Mouse (Mus musculus): Measurements from ENCODE around the gene Kcnip2. TPM values are rescaled to one million over a fixed set of nuclear protein-coding genes. Genes with fewer than 3 reads are reported as not detected.

Gene Kcnip2
- total RNA-seq, 2 experiments from 2014 or later: 1.0 to 2.5 TPM

DNA sequence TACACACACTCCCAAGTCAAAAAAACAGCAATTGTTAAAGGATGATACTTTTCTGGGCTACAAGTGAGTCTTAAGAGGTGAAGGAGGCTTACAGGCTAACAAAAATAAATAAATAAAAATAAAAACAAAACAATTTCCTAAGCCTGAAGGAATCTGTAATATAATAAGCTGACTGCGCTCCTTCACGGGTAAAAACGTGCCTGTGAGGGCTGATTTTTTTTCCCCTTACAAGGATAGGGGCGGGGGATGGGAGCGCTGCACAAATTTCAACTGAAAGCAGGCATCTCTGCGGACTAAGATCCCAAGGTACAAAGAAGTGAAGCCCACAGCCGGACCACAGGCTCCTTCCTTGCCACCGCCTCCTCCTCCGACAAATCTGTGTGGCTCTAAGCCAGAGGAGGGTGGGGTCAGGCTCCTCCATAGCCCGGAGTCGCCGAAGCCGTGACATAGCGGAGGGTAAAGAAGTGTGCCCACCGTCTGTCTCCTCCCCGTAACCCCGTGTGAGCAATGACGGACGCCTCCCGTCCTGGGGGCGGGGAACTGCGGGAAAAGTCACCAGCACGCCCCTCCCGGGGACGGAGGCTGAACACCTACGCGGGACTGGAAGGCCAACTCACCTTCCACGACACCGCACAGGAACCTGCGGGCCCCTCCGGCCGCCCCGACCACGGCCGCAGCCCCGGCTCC, 33.4 kb downstream of the Kcnip2 start:
- peak; percentile 30 to 60 for DNase-seq (ENCODE audit: low spot score in 2 of 2)

DNA sequence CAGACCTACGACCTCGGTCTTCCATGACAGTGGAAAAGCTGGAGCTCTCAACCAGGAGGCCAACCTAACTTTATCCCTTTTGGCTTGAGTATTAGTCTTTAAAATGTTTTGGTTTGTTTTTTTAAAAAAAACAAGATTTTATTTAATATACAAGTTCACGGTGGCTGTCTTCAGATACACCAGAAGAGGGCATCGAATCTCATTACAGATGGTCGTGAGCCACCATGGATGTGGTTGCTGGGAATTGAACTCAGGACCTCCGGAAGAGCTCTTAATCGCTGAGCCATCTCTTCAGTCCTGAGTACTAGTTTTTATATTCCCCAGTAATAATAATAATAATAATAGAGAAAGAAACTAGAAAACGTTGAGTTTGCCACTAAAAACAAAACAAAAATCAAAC, 34.2 kb downstream of the Kcnip2 start:
- DNase-seq (ENCODE audit: low spot score in 2 of 2): no peak

DNA sequence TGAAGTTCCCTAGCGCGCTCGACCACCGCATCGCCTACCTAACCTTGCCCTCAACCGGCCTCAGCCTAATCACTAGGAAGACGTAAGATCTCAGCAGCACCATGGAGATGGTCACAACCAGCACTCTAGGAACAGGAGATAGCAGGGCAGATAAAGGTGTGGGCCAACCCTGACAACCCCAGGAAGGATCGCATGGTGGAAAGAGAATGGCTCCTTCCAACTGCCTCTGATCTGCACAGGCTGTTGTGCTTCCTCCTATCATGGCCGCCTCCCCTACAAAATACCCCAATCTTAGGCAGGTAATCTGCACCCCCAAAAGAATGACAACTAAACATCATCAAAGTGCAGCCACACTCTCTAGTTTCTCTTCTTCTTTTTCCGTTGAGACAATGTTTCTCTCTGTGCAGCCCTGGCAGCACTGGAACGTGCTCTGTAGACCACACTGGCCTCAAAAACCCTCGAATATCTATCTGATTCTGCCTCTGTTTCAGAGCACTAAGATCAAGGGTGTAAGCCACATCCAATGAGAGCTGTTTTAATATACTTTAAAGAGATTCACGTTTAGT, 35.4 kb downstream of the Kcnip2 start:
- DNase-seq (ENCODE audit: low spot score in 2 of 2): no peak

DNA sequence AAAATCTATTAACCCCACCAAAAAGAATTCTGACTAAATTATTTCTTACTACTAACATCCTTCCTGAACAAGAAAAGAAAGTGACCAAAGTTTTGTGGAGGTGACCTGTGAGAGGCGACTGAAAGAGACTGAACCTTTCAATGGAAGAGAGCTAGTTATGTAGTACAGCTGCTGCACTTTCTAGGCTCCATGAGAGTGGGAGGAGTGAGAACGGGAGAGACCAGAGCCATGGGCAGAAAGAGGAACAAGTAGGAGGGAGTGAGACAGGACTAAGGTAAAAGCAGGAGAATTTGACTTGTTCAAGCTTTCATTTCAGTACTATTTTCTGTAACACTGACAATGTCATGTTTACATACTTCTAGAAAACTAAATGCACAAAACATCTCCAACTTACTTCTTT, 40.4 kb downstream of the Kcnip2 start:
- no peak for DNase-seq (ENCODE audit: low spot score in 2 of 2)

DNA sequence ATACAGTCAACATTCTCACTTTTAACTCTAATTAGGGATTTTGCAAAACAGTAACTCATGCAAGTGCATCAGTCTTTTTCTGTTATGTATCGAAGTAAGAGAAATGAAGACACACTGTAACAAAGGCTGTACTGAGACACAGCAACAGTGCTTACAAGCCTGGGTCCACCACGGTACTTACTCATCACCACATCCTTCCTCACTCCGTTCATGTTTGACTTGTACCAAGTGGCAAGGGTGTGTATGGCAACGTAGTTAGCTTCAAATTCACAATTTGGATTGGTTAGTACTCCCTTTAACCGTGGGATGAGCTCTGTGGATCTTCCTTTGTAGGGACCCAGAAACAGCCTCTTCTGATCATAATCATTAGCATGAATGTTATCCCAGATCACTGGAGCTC, 44.4 kb downstream of the Kcnip2 start:
- no peak for DNase-seq (ENCODE audit: low spot score in 2 of 2)

DNA sequence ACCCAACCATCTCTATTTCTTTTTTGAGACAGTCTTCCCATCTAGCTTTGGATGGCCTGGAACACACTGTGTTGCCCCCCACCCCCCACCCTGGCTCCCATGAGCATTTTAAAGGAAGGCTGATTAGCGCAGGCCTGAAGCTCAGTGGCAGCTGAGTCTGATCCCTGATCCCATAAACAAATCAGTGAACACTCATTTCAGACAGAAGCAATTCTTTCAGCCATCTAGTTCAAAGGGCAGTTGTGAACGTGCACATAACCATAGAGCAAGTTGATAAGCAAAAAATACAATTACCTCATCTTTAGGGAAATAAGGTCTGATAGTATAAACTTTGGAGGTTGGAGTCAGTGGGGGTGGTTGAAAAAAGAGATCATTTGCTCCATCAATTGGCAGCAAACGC, 55.1 kb downstream of the Kcnip2 start:
- DNase-seq (ENCODE audit: low spot score in 2 of 2): no peak

DNA sequence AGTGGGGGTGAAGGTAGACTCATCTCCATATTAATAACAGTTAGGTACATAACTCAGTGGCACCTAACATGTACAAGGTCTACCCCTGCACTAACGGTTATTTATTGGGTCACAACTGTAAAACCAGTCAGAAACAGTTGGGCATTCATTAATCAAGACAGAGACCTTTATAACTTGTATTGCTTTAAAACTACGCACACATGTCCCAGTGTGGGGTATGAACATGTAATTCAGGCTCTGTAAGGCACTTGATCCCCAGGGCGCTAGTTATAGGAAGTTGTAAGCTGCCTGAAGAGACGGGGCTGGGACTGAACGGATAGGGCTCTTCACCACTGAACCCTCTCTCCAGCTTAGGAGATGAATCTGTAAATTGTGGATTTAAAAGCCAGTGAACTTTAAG, 57.2 kb downstream of the Kcnip2 start:
- DNase-seq (ENCODE audit: low spot score in 2 of 2): no peak

DNA sequence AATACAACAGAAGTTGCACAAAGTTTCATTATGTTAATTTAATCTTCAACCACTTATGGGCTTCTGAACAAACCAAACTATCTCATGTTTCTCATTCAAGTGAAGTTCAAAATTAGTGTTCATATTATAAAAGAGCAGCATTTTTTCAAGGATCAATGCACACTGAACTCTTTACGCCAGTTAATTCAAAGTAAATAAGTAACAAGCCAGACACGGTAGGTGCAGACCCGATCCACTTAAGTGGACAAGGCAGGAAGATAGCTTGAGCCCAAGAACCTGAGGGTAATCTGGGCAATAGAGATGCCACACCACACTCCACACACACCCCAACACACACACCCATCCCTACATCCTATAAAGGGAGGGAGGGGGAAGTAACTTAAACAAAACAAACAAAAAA, 62.3 kb downstream of the Kcnip2 start:
- DNase-seq (ENCODE audit: low spot score in 2 of 2): no peak

DNA sequence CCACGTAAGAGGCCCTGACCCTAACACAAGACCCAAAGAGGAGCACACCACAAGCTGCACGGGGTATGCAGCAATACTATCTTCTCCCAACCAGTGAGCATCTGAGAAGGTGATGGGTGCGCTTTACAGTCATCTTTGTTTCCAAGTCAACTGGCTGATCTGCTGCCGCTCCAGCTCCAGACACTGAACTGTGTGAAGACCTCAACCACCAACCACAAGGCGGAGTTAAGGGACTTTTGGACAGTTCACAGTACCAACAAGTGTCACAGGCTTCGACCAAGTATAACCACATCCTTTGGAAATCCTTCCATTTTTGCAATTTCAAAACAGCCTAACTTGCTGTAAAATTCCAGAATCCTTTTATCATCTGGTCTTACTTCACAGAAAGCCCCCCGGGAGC, 64.0 kb downstream of the Kcnip2 start:
- no peak for DNase-seq (ENCODE audit: low spot score in 2 of 2)

DNA sequence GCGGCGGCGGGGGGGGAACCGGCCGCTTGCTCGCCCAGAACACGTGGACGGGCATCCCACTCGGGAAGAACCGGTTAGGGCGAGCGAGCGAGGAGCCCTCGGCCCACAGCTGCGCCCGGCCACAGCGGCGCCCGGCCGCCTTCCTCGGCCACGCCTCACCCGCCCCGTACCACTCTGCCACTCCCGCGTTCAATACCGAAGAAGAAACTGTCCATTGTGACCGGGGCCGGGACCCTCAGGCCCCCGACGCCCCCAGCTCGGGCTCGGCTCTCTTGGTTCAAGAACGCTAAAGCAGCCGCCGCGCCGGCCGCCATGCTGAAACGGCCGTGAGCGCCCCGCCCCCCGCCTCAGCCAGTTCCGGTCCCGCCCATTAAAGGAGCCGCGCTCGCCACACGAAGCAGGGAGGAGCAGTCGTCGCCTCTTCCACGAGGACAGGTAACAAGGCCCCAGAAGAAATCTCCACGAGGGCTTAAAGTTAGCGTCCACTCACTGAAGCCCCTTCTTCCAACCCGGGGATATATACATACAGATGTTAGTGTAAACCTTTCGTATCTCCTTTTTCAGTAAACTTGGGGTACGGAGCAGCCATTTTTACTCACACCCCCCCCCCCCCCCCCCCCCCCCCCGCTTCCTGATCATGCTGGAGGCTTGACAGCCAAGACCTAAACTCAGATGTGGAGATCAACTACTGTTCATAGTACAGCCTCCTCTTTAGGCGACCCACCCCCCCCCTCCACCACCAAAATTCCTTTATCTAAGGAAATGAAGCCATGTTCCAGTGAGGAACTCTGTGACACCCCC, 66.4 kb downstream of the Kcnip2 start, which contains the start of gene Npm3:
TSS of gene Npm3 (minus strand) at position 349 of the 801 bp plus-strand sequence.
- DNase-seq (ENCODE audit: low spot score in 2 of 2): peak; percentile 70 to 79

DNA sequence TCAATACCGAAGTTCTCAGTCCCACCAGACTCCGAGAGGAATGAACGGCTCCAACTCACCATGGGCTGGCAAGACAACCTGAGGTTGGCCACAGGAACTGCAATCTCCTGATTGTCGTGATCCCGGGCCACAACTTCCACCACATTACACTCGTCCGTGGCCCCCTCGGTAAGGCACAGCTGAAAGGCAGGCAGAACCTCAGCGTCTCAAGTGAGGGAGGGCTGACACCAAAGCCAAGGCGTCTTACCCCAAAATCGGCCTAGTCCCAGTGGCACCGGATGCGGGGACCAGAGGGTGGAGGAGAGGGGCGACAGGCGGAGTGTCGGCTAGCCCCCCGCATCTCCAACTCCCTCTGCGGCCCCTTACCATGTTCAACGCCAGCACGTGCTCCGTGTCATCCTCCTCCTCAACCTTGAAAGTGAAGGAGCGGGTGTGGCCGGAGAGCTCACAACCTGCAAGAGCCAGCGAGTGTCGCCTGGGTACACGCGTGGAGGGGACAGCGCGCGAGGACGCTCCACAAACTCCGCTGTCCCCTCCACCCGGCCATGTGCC, 67.1 kb downstream of the Kcnip2 start:
- DNase-seq (ENCODE audit: low spot score in 2 of 2): no peak

DNA sequence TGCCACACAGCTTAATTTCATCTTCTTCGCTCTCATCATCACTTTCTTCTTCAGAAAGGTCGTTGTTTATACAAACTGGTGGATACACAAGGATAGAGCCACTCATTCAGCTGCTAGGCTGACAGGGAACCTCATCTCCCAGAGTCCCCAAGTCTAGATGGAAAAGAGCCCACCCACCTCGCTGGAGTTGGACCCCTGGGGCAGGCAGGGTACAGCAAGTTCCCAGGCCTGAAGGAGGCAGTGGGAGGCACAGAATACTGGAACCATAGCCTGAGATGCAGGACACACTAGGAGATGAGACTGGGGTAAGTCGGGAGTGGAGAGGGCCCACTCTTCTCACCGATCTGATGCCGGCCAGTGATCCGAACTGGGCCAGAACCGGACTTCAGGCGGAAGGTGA, 67.7 kb downstream of the Kcnip2 start:
- no peak for DNase-seq (ENCODE audit: low spot score in 2 of 2)

DNA sequence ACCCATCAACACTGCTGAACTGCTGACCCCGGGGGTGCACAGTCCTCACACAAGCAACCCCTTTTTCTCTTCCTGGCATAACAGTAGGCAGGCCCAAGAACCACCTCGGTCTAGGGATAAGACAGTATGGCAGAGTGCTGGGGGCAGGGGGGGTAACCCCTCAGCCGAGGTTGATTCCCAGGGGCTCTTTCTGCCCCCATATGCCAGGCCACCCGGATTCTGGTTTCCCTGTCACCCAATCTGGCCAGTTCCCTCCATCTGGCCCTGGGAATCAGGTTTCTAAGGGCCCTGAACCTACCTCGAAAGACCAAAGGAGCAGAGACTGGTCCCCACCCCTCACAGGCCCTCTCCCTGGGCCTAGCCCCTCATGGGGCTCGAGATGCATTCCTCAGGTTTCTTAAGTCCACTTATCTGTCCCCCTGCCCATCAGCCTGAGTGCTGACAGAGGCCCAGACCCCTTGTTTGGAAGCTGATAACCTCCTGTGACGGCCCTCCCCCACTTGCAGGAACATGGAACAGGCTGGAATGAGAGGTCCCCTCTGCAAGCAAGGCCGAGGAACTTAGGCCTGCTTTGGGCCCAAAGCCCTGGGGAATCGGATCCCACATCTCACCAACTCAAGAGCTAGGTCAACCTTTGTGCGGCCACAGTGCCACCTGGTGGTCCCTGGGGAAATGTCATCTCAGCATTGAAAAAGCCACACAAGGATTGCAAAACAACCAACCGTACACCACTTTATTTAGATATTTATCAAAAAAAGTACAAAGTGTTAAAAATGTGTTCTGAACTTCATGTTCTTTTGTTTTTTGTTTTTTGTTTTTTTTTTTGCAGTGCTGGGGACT, 68.6 kb downstream of the Kcnip2 start:
- peak; percentile 64 to 75 for DNase-seq (ENCODE audit: low spot score in 2 of 2)

DNA sequence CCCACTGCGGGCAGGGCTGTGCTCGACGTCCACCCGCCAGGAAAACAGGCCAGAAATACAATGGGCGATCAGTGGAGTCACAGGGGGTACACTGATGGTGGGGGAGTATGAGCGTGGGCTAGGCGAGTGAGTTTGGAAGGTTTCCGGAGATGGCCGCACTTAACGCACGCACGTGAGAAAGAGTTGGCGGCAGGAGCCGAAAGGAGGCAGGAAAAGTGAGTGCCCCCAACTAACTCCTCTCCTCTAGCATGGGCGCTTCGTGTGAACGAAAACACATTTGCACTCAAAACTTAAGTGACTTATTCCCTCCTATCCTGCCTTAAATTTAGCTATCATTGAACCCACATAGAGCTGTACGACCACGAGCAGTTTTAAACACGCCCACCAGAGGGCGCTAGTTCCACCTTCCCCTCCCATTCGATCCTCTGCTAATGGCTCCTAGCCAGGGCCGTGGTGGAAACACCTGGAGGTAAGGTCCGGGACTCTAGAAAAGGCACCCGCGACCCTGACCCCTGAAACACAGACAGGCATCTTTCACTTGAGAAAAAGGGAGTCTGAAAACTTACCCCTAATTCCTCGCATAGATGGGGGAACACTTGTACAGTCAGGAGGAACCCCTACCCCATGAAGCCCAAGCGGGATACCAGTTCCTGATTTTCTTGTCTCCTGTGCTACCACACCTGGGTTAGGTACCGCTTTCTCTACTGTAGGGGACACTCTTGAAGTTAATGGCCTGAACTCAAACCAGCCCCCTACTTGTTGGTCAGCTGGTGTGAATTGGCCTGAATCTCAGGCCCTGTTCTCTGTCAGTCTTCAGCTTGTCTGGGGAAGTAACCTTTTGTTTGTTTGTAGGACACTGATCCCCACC, 69.5 kb downstream of the Kcnip2 start:
- peak in 1 of 2 experiments; percentile 52 for DNase-seq (ENCODE audit: low spot score in 2 of 2)

DNA sequence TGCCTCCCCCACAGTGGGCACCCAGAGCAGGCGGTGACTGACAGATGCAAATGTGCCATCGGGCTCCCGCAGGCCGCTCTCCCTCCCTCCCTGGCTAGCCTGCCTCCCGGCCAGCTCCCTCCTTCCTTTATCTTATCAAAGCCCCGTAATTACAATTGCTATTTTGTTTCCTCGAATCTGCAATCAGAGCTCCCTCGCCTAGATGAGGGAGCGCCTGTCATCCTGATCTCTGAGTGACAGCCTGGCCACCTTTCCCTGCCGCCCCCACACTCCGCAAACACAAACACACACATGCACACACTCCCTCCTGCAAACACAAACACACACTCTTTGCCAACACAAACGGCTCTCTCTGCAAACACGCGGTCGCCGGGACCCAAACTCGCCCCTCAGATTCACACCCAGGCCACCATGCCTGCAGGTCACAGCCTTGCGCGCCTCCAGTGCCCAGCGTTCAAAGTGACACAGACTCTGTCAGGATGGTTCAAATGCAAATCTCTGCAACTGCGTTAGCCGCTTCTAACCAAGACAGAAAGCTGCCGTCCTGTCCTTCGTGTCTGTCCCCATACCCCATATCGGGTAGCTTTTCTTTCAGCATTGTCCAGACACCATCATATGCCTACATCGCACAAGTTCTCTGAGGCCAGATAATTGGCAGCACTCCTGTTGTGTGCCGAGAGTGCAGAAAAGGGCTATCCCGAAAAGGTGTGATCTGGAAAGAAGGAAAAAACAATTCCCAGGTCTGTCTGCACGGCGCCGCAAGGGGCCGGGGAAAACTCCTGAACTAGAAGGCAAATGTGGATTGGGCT, 70.3 kb downstream of the Kcnip2 start:
- DNase-seq (ENCODE audit: low spot score in 2 of 2): no peak

DNA sequence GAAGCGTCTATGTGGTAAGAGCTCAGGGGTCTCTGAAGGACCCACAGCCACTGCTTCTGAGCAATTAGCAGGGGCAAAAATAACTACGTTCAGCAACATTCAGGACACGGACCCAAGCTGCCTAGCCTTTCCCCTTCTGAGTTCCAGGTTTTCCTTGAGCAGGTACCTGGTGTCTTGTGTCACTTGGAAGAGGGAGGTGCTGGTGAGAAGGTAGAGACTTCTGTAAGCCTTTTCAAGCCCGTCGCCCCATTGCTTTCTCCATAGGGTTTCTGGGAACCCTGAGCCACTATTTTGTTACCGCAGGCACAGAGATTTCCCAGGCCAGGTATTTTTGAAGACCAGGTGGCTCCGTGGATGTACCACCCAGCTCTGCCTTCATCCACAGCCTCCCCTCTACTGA, 72.2 kb downstream of the Kcnip2 start:
- no peak for DNase-seq (ENCODE audit: low spot score in 2 of 2)

DNA sequence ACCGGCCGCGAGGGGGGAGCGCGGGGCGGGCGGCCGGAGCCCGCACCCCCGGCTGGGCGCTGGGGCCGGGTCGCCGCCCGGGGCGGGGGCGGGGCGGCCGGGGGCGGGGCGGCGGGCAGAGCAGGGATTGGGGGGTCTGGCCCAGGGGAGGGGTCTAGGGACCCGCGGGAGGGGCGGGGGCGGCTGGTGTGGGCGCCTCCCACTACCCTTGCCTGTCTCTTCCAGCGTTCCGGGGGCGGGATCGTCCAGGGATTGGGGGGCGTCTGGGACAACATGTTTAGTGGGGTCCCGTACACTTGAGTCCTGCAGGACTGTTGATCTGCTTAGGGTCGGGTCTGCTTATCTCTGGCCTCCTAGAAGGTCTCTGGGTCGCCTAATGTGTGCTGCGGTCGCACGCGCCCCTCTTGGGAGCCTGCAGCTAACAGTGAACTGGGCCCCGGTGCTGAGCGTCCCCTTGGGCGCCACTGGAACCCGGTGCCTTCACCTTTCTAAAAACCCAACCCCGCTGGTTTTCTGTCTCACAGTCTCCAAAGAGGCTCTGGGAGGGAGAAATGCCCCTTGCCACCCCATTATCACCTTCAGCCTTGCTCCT, 72.8 kb downstream of the Kcnip2 start:
- no peak for DNase-seq (ENCODE audit: low spot score in 2 of 2)

DNA sequence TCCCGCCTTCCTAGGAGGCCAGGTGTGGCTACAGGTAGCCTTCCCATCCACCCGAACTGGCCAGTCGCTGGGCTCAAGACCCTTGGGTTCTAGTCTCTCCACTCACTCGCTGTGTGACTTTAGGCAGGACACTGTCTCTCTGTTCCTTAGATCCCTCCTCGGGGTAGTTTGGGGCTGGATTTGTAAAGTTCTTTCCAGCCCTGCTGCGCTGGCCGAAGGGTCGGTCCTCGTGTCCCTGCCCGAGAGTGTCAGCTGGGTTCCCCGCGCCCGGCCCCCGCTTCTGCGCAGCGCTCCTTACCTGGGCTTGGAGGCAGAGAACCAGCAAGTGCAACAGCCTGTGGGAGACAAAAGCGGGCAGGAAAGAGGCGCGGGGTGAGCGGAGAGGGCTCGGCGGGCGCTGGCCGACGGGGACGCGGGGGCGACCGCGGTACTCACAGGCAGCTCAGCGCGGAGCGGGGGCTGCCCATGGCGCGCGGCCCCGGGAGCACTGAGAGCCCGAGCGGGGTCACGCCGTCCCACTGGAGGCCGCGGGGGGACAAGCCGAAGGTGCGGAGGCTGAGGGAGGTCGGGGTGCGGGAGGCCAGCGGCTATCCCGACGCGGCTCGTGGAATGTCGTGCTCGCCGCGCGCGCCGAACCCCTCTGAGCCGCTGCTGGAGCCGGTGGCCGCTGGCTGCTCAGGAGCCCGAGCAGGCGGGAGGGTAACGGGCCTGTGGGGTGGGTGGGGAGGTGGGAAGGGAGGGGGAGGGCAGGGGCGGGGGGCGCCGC, 73.5 kb downstream of the Kcnip2 start, which contains the start of gene Fgf8:
TSS of gene Fgf8 (minus strand) at position 698 of the 766 bp plus-strand sequence.
- no peak for DNase-seq (ENCODE audit: low spot score in 2 of 2)

Data from adrenal gland, postnatal 4 days (tissue).